Mouse (Mus musculus) C2C12 (cell line): ENCODE measurements at regions not wholly inside any gene's neighbourhood (a gene's known extent, or its start where the extent isn't known, plus 50 kb on each side); places are given as distances from the start of the nearest gene placed in this dataset.

Experiments
- H3K27me3 ChIP-seq: one replicate; pipeline ENCODE4 v1.6.1; 2011; ENCODE audit not compliant: control insufficient read depth, insufficient read depth, insufficient read length
- H3K36me3 ChIP-seq: one replicate; pipeline ENCODE4 v1.6.1; 2011; ENCODE audit not compliant: control insufficient read depth, insufficient read depth
- H3K4me3 ChIP-seq: one replicate; pipeline ENCODE4 v1.5.1; 2011; ENCODE audit warnings: mild to moderate bottlenecking, control low read depth; ENCODE audit not compliant: poor library complexity, insufficient read depth, severe bottlenecking
- H3K79me2 ChIP-seq: one replicate; pipeline ENCODE4 v1.6.1; 2011; ENCODE audit not compliant: control insufficient read depth, insufficient read depth
- H3K79me3 ChIP-seq: one replicate; pipeline ENCODE4 v1.6.1; 2011; ENCODE audit warnings: low read depth, control low read depth
- H3ac ChIP-seq: one replicate; pipeline ENCODE3; 2011; ENCODE audit warnings: low read depth; ENCODE audit not compliant: control insufficient read depth, insufficient read length
- CEBPB ChIP-seq: IDR thresholded peaks from one replicate; pipeline ENCODE4 v1.6.1; 2011; ENCODE audit warnings: low read depth, mild to moderate bottlenecking, control low read depth, moderate library complexity
- CTCF ChIP-seq: IDR thresholded peaks from one replicate; pipeline ENCODE4 v1.5.1; 2011; ENCODE audit not compliant: control insufficient read depth, insufficient read depth, insufficient read length
- FOSL1 ChIP-seq: IDR thresholded peaks from one replicate; pipeline ENCODE4 v1.8.0; 2011; ENCODE audit warnings: mild to moderate bottlenecking, low read length; ENCODE audit not compliant: poor library complexity, insufficient read depth, severe bottlenecking
- MAX ChIP-seq: IDR thresholded peaks from one replicate; pipeline ENCODE4 v1.6.1; 2011; ENCODE audit warnings: mild to moderate bottlenecking, control low read depth
- MYOD1 ChIP-seq: IDR thresholded peaks from one replicate; pipeline ENCODE4 v1.6.1; 2011; ENCODE audit warnings: low read depth; ENCODE audit not compliant: control insufficient read depth, insufficient read length
- MYOG ChIP-seq: IDR thresholded peaks from one replicate; pipeline ENCODE4 v1.6.1; 2011; ENCODE audit not compliant: control insufficient read depth, insufficient read length; ENCODE audit errors: extremely low read depth
- USF1 ChIP-seq: IDR thresholded peaks from one replicate; pipeline ENCODE4 v1.6.1; 2011; ENCODE audit warnings: low read depth, mild to moderate bottlenecking, control low read depth, moderate library complexity

DNA sequence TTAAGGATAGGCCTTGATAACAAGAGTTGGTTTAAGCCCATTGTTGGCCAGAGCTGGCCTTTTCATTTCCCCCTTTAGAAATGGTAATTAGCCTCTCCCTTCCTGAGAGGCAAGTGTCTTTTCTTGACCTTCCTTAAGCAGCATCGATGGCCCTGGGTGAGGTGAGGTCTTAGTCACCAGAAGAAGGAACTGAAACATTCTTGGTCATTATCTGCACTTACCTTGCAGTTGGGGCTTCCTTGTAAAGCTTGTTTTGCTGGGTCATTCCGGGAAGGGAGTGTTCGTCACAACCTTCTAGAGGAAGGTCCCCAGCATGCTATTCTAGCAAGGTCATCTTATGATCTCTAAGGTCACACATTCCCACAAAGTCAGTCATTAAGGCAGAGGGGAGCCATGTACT, 322.6 kb upstream of the Meis1 start:
- Histone ChIP-seq H3K4me3 (no peak overlapping the region), H3K79me2 (no peaks in the 10 kb centered on the region)
- TF ChIP-seq MYOG (no peak), FOSL1 (no peak), USF1 (no peak), MAX (no peak), MYOD1 (no peak), CEBPB (no peak), CTCF (no peak)

DNA sequence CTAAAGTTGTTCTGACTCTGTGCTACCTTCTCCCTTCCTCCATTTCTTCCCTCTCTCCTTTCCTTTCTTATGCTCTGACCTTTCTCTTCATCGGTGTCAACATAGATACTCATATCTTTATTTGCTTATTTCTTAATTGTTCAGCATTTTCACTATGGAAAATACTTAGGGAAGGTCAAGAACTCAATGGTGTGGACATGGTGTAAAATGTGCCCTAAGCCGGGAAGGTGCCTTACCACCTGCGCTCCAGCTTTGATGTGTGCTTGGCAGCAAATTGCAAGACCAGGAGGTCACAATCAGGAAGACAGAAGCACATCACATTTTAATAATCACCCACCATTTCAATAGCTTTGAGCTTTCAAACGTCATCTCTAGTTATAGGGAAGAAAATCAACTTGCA, 324.0 kb upstream of the Meis1 start:
- Histone ChIP-seq H3ac (no peak overlapping the region), H3K79me2 (no peaks in the 10 kb centered on the region), H3K36me3 (no peaks in the 10 kb centered on the region), H3K27me3 (no peaks in the 10 kb centered on the region), H3K4me3 (no peak overlapping the region), H3K79me3 (no peaks in the 10 kb centered on the region)
- no peak for TF ChIP-seq FOSL1
- TF ChIP-seq USF1: no peak
- no peak for TF ChIP-seq MAX
- no peak for TF ChIP-seq CEBPB
- TF ChIP-seq MYOG: no peak
- no peak for TF ChIP-seq MYOD1
- no peak for TF ChIP-seq CTCF

More for the DNA sequence above, 322.6 kb upstream of the Meis1 start:
- Histone ChIP-seq H3K36me3 (no peaks in the 10 kb centered on the region), H3K27me3 (no peaks in the 10 kb centered on the region), H3ac (no peak overlapping the region), H3K79me3 (no peaks in the 10 kb centered on the region)

DNA sequence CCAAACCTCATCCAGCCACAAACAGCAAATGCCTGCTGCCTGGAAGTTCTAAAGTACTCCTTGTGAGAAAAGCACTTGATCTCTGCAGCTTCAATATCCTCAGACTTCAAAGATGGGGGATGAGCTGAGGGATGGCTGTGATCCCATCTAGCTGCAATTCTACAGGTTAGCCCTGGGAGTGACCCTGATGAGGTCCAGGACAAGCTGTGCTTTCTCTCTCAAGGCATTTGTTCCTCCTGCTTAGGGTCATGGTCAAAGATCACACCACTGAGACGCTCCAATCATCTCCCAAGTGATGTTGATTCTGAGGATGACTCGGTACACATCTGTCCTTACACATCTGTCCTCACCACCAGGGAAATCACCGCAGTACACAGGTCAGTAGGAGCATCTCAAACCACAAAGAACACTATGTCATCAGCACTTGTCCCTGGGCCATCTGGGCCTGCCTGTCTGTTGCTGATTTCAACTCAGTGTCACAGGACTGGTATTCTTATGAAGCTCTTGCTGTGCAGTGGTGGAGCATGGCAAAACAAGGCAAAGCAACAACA, 327.6 kb upstream of the Meis1 start:
- no peaks in the 10 kb centered on the region for H3K36me3 ChIP-seq
- TF ChIP-seq MYOD1 (peak; percentile 75), MYOG (no peak), MAX (no peak), FOSL1 (no peak), USF1 (no peak)
- no peaks in the 10 kb centered on the region for H3K79me3 ChIP-seq
- no peak overlapping the region for H3K4me3 ChIP-seq
- no peak overlapping the region for H3ac ChIP-seq
- no peaks in the 10 kb centered on the region for H3K27me3 ChIP-seq
- no peaks in the 10 kb centered on the region for H3K79me2 ChIP-seq

DNA sequence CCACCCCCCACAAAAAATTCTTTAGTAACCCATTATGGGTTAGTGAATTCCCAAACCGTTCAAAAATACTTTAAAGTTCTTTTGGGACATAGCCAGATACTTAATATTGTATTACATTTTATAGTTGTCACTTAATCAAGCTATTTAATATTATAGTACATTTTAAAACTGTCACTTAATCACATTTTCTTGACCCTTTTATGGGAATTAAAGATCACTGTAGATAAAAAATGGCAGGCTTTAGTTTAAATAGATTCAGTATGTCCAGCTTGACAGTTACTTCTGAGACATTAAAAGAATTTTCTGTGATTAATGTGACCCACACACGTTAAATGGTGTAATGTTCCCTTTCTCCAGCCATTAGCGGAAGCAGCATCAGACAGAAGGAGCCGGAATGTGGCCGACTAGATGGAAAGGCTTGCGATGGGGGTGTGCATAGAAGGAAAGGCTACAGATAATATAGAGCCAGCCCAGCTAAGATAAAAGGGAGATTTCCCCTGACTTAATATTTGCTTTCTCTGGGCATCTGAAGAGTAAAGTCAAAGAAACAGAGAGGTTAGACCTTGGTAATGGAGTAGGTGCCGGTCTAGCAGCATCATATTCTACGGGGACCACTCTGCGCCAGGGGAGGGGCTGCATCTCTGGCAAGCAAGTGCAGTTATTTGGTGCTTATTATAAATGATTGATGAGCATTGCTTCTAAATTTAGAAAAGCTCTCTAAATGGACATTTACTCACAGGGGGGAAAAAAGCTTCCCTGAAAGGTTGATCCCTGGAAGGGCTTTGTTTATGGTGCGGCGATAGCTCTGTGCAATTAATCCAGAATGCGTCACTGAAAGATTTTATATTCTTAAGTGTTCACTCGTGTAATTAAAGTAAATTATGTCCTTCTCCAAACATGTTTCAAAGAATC, 331.8 kb upstream of the Meis1 start:
- no peaks in the 10 kb centered on the region for H3K36me3 ChIP-seq
- H3ac ChIP-seq: no peak overlapping the region
- no peak overlapping the region for H3K4me3 ChIP-seq
- H3K27me3 ChIP-seq: no peaks in the 10 kb centered on the region
- H3K79me3 ChIP-seq: no peaks in the 10 kb centered on the region
- H3K79me2 ChIP-seq: no peaks in the 10 kb centered on the region
- TF ChIP-seq MAX (no peak), MYOD1 (no peak), CEBPB (no peak), USF1 (no peak), MYOG (no peak), CTCF (no peak), FOSL1 (no peak)

DNA sequence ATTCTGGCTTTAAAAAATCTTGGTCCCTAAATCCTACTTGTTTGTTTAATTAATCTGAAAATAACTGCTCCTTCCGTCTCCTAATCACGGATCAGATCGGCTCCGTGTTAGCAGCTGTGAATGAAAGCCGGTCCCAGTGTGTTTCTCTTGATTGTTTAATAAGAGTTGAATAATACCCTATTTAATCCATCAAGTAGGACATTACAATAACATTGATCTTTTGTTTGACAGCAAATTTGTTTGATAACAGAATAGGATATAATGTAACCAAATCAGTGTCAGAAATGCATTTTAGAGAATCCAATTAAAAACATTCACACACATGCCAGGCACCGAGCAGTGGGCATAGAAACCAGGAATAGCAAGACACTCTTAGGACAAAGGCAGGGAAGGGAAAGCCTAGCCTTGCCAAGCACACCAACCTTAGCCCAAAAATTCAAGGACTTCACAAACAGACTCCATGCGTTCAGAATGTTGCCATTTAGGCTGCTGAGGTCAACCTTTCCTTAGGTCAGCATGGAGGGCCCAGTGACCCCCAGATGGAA, 332.5 kb upstream of the Meis1 start:
- H3K27me3 ChIP-seq: no peaks in the 10 kb centered on the region
- H3K4me3 ChIP-seq: no peak overlapping the region
- no peaks in the 10 kb centered on the region for H3K36me3 ChIP-seq
- no peak for TF ChIP-seq MYOD1
- no peak for TF ChIP-seq MAX
- TF ChIP-seq CTCF: no peak
- TF ChIP-seq MYOG: no peak
- TF ChIP-seq USF1: no peak
- TF ChIP-seq CEBPB: no peak
- no peak for TF ChIP-seq FOSL1
- H3K79me3 ChIP-seq: no peaks in the 10 kb centered on the region
- H3ac ChIP-seq: no peak overlapping the region
- no peaks in the 10 kb centered on the region for H3K79me2 ChIP-seq
